Mouse (Mus musculus): ENCODE results near the gene Adcy1. TPM values are rescaled to one million over a fixed set of nuclear protein-coding genes. Genes with fewer than 3 reads are reported as not detected.

Adcy1 gene
- polyA plus RNA-seq, 1 experiment, result 2.2 TPM

DNA sequence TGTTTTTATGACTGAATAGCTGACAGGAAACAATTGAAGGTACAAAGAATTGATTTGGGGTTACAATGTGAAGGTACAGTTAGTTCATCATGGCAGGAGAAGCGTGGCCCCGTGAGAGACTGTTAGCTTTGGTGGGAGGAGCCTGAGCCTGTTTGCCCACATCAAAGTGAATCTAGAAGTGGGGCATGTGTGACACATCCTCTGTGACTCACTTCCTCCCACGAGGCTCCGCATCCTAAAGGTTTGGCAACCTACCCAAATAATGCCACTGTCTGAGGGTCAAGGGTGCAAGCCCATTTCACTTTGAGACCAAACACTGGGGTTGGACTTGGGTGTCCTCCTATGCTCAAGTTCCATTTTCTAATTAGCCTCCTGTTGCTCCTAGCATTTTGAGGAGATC lies 81.9 kb downstream of the Adcy1 start:
- H3K4me1 ChIP-seq (ENCODE audit: control insufficient read depth, insufficient read depth, low read length), result peaks cover 2% of the 10 kb centered on the region; the same call in 1 of the 2 replicates
- no peak overlapping the region for H3K4me3 ChIP-seq (ENCODE audit: insufficient read depth, low read length)
- H3K27ac ChIP-seq (ENCODE audit: insufficient read depth, low read length), result no peak overlapping the region
- TF ChIP-seq POLR2A (IDR thresholded peaks at IDR 0.05; ENCODE audit: low read depth, low read length) (no peak), CTCF (IDR thresholded peaks at IDR 0.05; ENCODE audit: borderline replicate concordance, insufficient read depth, low read length) (no peak)

DNA sequence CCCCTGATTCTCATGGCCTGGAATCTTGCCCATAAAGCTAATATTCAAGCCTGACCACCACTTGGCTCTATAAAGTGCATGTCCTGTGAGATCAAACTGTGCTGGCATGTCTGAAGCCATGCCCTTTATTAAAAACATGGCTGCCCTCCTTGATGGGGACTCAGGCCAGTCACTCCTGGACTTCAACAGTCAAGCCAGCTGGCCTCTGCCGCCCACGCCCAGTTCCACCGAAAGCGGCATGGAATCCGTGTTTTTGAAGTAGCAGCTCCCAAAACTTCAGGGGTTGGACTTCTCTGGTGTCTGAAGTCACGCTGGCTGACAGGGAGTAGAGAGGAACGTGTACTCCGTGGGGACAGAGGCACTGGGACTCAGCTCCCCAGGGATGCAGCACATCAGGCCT lies 84.2 kb downstream of the Adcy1 start:
- no peak for TF ChIP-seq CTCF (IDR thresholded peaks at IDR 0.05; ENCODE audit: borderline replicate concordance, insufficient read depth, low read length)
- no peak for TF ChIP-seq POLR2A (IDR thresholded peaks at IDR 0.05; ENCODE audit: low read depth, low read length)
- H3K4me3 ChIP-seq (ENCODE audit: insufficient read depth, low read length), result no peak overlapping the region

GRCm38 (mm10) chr11:7147945-7148344 lies 84.7 kb downstream of the Adcy1 start:
- TF ChIP-seq POLR2A (IDR thresholded peaks at IDR 0.05; ENCODE audit: low read depth, low read length) (no peak), CTCF (IDR thresholded peaks at IDR 0.05; ENCODE audit: borderline replicate concordance, insufficient read depth, low read length) (no peak)
- H3K27ac ChIP-seq (ENCODE audit: insufficient read depth, low read length), result no peak overlapping the region

More for the DNA sequence above, 84.2 kb downstream of the Adcy1 start:
- H3K4me1 ChIP-seq (ENCODE audit: control insufficient read depth, insufficient read depth, low read length), result peaks cover 2% of the 10 kb centered on the region; the same call in 1 of the 2 replicates
- H3K27ac ChIP-seq (ENCODE audit: insufficient read depth, low read length), result no peak overlapping the region

DNA sequence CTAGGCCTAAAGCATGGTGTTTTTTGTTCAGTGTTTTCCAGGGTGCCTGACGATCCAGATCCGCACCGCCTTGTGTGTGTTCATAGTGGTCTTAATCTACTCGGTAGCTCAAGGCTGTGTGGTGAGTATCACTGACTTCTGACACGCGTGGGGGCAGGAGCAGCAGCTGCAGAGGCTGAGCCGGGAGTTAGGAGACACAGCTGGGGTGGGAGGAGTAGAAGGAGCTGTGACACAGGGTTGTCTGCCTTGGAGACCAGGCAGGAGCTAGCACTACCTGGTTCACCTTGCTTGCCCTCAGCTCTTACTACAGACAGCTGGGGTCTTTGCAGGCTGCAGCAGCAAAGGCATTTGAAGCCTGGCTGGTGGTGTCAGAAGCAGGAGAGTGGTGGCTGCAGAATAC lies 86.2 kb downstream of the Adcy1 start:
- Histone ChIP-seq H3K27ac (ENCODE audit: insufficient read depth, low read length) (no peak overlapping the region), H3K4me3 (ENCODE audit: insufficient read depth, low read length) (no peak overlapping the region), H3K4me1 (ENCODE audit: control insufficient read depth, insufficient read depth, low read length) (peaks cover 2% of the 10 kb centered on the region; the same call in 1 of the 2 replicates)
- TF ChIP-seq CTCF (IDR thresholded peaks at IDR 0.05; ENCODE audit: borderline replicate concordance, insufficient read depth, low read length), result no peak
- TF ChIP-seq POLR2A (IDR thresholded peaks at IDR 0.05; ENCODE audit: low read depth, low read length), result no peak

More at GRCm38 (mm10) chr11:7147945-7148344, 84.7 kb downstream of the Adcy1 start:
- Histone ChIP-seq H3K4me1 (ENCODE audit: control insufficient read depth, insufficient read depth, low read length) (peaks cover 2% of the 10 kb centered on the region; the same call in 1 of the 2 replicates), H3K4me3 (ENCODE audit: insufficient read depth, low read length) (no peak overlapping the region)

DNA sequence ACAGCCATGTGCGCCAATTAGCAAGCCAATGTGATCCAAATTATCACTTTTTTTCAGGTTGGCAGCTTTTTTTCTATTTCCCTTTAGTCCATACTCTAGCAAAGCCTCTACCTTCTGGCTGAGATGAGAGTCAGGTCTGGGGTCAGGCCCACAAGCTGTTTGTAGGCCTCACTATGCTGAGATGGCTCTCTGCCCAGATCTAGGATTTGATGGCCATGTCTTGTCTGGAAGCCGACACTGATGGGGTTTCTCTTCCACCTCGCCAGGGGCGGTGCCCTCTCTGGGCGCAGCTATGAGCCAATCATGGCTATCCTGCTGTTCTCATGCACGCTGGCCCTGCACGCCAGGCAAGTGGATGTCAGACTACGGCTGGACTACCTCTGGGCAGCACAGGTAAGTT lies 87.2 kb downstream of the Adcy1 start:
- TF ChIP-seq CTCF (IDR thresholded peaks at IDR 0.05; ENCODE audit: borderline replicate concordance, insufficient read depth, low read length), result no peak
- no peak for TF ChIP-seq POLR2A (IDR thresholded peaks at IDR 0.05; ENCODE audit: low read depth, low read length)
- Histone ChIP-seq H3K27ac (ENCODE audit: insufficient read depth, low read length) (no peak overlapping the region), H3K4me3 (ENCODE audit: insufficient read depth, low read length) (no peak overlapping the region), H3K4me1 (ENCODE audit: control insufficient read depth, insufficient read depth, low read length) (no peaks in the 10 kb centered on the region)

GRCm38 (mm10) chr11:7152371-7152770 lies 89.1 kb downstream of the Adcy1 start:
- Histone ChIP-seq H3K4me1 (ENCODE audit: control insufficient read depth, insufficient read depth, low read length) (no peaks in the 10 kb centered on the region), H3K4me3 (ENCODE audit: insufficient read depth, low read length) (no peak overlapping the region), H3K27ac (ENCODE audit: insufficient read depth, low read length) (no peak overlapping the region)
- TF ChIP-seq POLR2A (IDR thresholded peaks at IDR 0.05; ENCODE audit: low read depth, low read length) (no peak), CTCF (IDR thresholded peaks at IDR 0.05; ENCODE audit: borderline replicate concordance, insufficient read depth, low read length) (no peak)

GRCm38 (mm10) chr11:7153081-7153480 lies 89.8 kb downstream of the Adcy1 start:
- Histone ChIP-seq H3K4me3 (ENCODE audit: insufficient read depth, low read length) (no peak overlapping the region), H3K27ac (ENCODE audit: insufficient read depth, low read length) (no peak overlapping the region), H3K4me1 (ENCODE audit: control insufficient read depth, insufficient read depth, low read length) (no peaks in the 10 kb centered on the region)
- TF ChIP-seq CTCF (IDR thresholded peaks at IDR 0.05; ENCODE audit: borderline replicate concordance, insufficient read depth, low read length), result no peak
- TF ChIP-seq POLR2A (IDR thresholded peaks at IDR 0.05; ENCODE audit: low read depth, low read length), result no peak

DNA sequence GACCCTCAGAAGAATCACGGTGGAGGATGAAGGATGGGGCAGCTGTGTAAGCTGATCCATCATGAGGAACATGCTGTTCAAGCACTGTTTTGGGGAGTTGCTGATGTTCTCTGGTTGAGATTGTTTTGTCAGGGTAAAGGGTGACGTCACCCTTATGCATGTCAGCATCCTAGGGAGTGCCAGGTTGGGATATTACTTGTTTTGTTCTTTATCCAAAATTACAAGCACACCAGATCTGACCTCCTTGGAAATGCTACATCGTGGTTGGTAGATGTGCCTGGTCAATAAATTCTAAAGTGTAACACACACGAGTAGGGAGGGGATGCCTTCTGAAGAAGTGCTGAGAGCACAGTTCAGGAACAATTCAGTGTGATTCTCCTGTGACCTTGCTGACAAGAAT lies 93.1 kb downstream of the Adcy1 start:
- TF ChIP-seq POLR2A (IDR thresholded peaks at IDR 0.05; ENCODE audit: low read depth, low read length) (no peak), CTCF (IDR thresholded peaks at IDR 0.05; ENCODE audit: borderline replicate concordance, insufficient read depth, low read length) (no peak)
- Histone ChIP-seq H3K27ac (ENCODE audit: insufficient read depth, low read length) (no peak overlapping the region), H3K4me1 (ENCODE audit: control insufficient read depth, insufficient read depth, low read length) (no peaks in the 10 kb centered on the region), H3K4me3 (ENCODE audit: insufficient read depth, low read length) (no peak overlapping the region)

GRCm38 (mm10) chr11:7158196-7158595 lies 94.9 kb downstream of the Adcy1 start:
- no peak overlapping the region for H3K4me3 ChIP-seq (ENCODE audit: insufficient read depth, low read length)
- no peak for TF ChIP-seq POLR2A (IDR thresholded peaks at IDR 0.05; ENCODE audit: low read depth, low read length)
- TF ChIP-seq CTCF (IDR thresholded peaks at IDR 0.05; ENCODE audit: borderline replicate concordance, insufficient read depth, low read length), result no peak
- H3K27ac ChIP-seq (ENCODE audit: insufficient read depth, low read length), result no peak overlapping the region
- H3K4me1 ChIP-seq (ENCODE audit: control insufficient read depth, insufficient read depth, low read length), result no peaks in the 10 kb centered on the region

GRCm38 (mm10) chr11:7160146-7160545 lies 96.9 kb downstream of the Adcy1 start:
- H3K4me1 ChIP-seq (ENCODE audit: control insufficient read depth, insufficient read depth, low read length), result no peaks in the 10 kb centered on the region
- H3K4me3 ChIP-seq (ENCODE audit: insufficient read depth, low read length), result no peak overlapping the region
- TF ChIP-seq CTCF (IDR thresholded peaks at IDR 0.05; ENCODE audit: borderline replicate concordance, insufficient read depth, low read length), result no peak
- TF ChIP-seq POLR2A (IDR thresholded peaks at IDR 0.05; ENCODE audit: low read depth, low read length), result no peak
- H3K27ac ChIP-seq (ENCODE audit: insufficient read depth, low read length), result no peak overlapping the region

Data from embryonic fibroblast, embryonic 13.5 days (primary cell).